Mouse (Mus musculus) cerebellum, adult 2 months (tissue): ENCODE measurements around the gene Apoa5.

Source experiments
- CTCF ChIP-seq: fragments of 200-500 bp; IDR thresholded peaks from 2 replicates; pipeline ENCODE4 v1.5.1; 2011; ENCODE audit warnings: low read depth, mild to moderate bottlenecking, control low read depth, low read length, moderate library complexity, borderline replicate concordance; ENCODE audit not compliant: insufficient read depth
- POLR2A ChIP-seq: fragments of 200-500 bp; IDR thresholded peaks from 2 replicates; pipeline ENCODE4 v1.6.1; 2011; ENCODE audit warnings: low read length, control low read depth, borderline replicate concordance; ENCODE audit not compliant: insufficient read depth

- TF ChIP-seq POLR2A (no peak), CTCF (no peak)
Measured at GRCm38 (mm10) chr9:46269125-46269524, 692 bp downstream of the Apoa5 start.
